ENCODE assay signal across 11 mouse cellular contexts in the genomic region with DNA sequence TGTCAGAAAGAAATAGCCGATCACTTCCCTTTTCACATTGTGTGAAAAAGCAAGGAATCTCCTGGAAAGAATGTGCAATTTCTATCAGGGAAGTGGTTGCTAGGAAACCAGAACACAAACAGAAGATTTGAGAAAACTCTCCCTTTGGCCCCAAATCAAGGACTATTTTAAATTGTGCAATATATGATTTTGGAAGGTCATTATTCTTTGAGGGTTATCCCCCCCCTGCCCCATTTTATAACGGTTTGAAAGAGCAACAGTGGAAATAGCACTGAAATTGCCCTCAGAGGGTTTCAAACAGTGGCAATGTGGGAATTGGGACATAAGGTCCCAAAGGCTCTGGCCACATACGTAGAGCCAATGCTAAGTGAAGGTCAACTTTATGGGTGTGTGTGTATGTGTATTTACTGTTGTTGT.
DNase-seq lines count a peak whose midpoint lies in the region; ATAC-seq and TF ChIP-seq lines count a peak whose summit lies in the region.
"Had no signal": no experiment of that assay in that cellular context is flagged by ENCODE, and none has a peak within 500 bp of the region (broad histone marks: within the 10 kb centered on the region; RNA-seq: fewer than 3 reads in every experiment).

No protein-coding gene starts in this region.

- H3K4me1 ChIP-seq in lung, postnatal 0 days (ENCODE audit: insufficient read depth, low read depth, low read length) = peaks cover 3% of the 10 kb centered on the region; the same call in 1 of the 2 replicates
- peaks cover 16% of the 10 kb centered on the region for H3K4me1 ChIP-seq in heart, embryonic 11.5 days (ENCODE audit: control insufficient read depth, insufficient read depth, low read length)
- peaks cover 10% of the 10 kb centered on the region; the same call in 1 of the 2 replicates for H3K4me1 ChIP-seq in stomach, embryonic 16.5 days (ENCODE audit: control insufficient read depth, insufficient read depth, low read length)

- no peaks in the 10 kb centered on the region for H3K9me3 ChIP-seq in lung, postnatal 0 days (ENCODE audit: low read length)
- H3K9me3 ChIP-seq in heart, embryonic 11.5 days (replicated peaks; ENCODE audit: control insufficient read depth, low read length) = no peaks in the 10 kb centered on the region
- H3K9me3 ChIP-seq in stomach, embryonic 16.5 days (replicated peaks; ENCODE audit: control insufficient read depth, low read length) = no peaks in the 10 kb centered on the region
- H3K9me3 ChIP-seq: kidney, embryonic 15.5 days; midbrain, embryonic 12.5 days had no signal

- no peak overlapping the region for H3K9ac ChIP-seq in lung, postnatal 0 days (replicated peaks; ENCODE audit: low read depth)
- H3K9ac ChIP-seq in heart, embryonic 11.5 days (ENCODE audit: low read depth, low read length) = no peak overlapping the region
- H3K9ac ChIP-seq in stomach, embryonic 16.5 days (ENCODE audit: low read length) = no peak overlapping the region
- H3K9ac ChIP-seq: kidney, embryonic 15.5 days; midbrain, embryonic 12.5 days had no signal

- no peak for DNase-seq in gastrocnemius, adult 2 months
- DNase-seq in gastrocnemius, postnatal 25 days = no peak
- peak; percentile 94 for DNase-seq in lung, postnatal 0 days (ENCODE audit: low spot score)
- DNase-seq in lung, postnatal 14 days = no peak
- DNase-seq in urinary bladder, postnatal 10 days (ENCODE audit: low spot score) = no peak
- DNase-seq in left cerebral cortex, adult 8-10 months (ENCODE audit: low spot score in 2 of 2) = no peak

- TF ChIP-seq CTCF in gastrocnemius, adult 2 months (IDR thresholded peaks at IDR 0.05) = no peak
- TF ChIP-seq CTCF in lung, postnatal 0 days (IDR thresholded peaks at IDR 0.05) = no peak

- peak overlapping the region; percentile 66 for H3K27ac ChIP-seq in gastrocnemius, adult 2 months
- H3K27ac ChIP-seq in lung, postnatal 0 days (ENCODE audit: low read length) = no peak overlapping the region
- peak overlapping the region; percentile 50; the same call in 1 of the 2 replicates for H3K27ac ChIP-seq in heart, embryonic 11.5 days (ENCODE audit: low read depth, low read length)
- H3K27ac ChIP-seq in stomach, embryonic 16.5 days (ENCODE audit: low read length) = peak overlapping the region; percentile 33; the same call in 1 of the 2 replicates
- H3K27ac ChIP-seq: kidney, embryonic 15.5 days; left cerebral cortex, adult 2 months; midbrain, embryonic 12.5 days had no signal

- no peaks in the 10 kb centered on the region for H3K27me3 ChIP-seq in lung, postnatal 0 days (replicated peaks; ENCODE audit: insufficient read depth, low read length)
- H3K27me3 ChIP-seq in heart, embryonic 11.5 days (ENCODE audit: control insufficient read depth, insufficient read depth, low read length) = no peaks in the 10 kb centered on the region
- H3K27me3 ChIP-seq in stomach, embryonic 16.5 days (ENCODE audit: control insufficient read depth, insufficient read depth, low read length) = no peaks in the 10 kb centered on the region
- H3K27me3 ChIP-seq: kidney, embryonic 15.5 days; midbrain, embryonic 12.5 days had no signal

- peak; percentile 85 for TF ChIP-seq EP300 in lung, postnatal 0 days (IDR thresholded peaks at IDR 0.05)

- H3K36me3 ChIP-seq in lung, postnatal 0 days (ENCODE audit: insufficient read depth, low read length) = no peaks in the 10 kb centered on the region
- H3K36me3 ChIP-seq in heart, embryonic 11.5 days (ENCODE audit: control insufficient read depth, insufficient read depth, low read length) = no peaks in the 10 kb centered on the region
- H3K36me3 ChIP-seq in stomach, embryonic 16.5 days (ENCODE audit: control insufficient read depth, insufficient read depth, low read length) = no peaks in the 10 kb centered on the region
- H3K36me3 ChIP-seq: kidney, embryonic 15.5 days; midbrain, embryonic 12.5 days had no signal

- intact Hi-C loops in gastrocnemius, adult 2 months (cut with DNase I) = loop anchor here (10.0 kb wide), 1 partner anchor 179 kb away; the partner anchor contains the start of gene Vim

- no peak overlapping the region for H3K4me2 ChIP-seq in lung, postnatal 0 days (replicated peaks; ENCODE audit: low read depth, low read length)
- H3K4me2 ChIP-seq in heart, embryonic 11.5 days = no peak overlapping the region
- H3K4me2 ChIP-seq in stomach, embryonic 16.5 days (ENCODE audit: low read depth, low read length) = no peak overlapping the region
- H3K4me2 ChIP-seq: kidney, embryonic 15.5 days; midbrain, embryonic 12.5 days had no signal

- 24% methylated on average over 3 of the region's 3 CpGs for WGBS in lung, postnatal 0 days
- WGBS in heart, embryonic 11.5 days (ENCODE audit: insufficient replicate concordance) = 51% methylated on average over 3 of the region's 3 CpGs
- 26% methylated on average over 3 of the region's 3 CpGs for WGBS in stomach, embryonic 16.5 days

- no peak overlapping the region for H3K4me3 ChIP-seq in gastrocnemius, adult 2 months
- H3K4me3 ChIP-seq in lung, postnatal 0 days (ENCODE audit: low read depth, low read length) = no peak overlapping the region
- H3K4me3 ChIP-seq in heart, embryonic 11.5 days (ENCODE audit: low read depth, low read length) = no peak overlapping the region
- no peak overlapping the region for H3K4me3 ChIP-seq in stomach, embryonic 16.5 days (replicated peaks; ENCODE audit: low read length)
- H3K4me3 ChIP-seq: kidney, embryonic 15.5 days; left cerebral cortex, adult 2 months; midbrain, embryonic 12.5 days had no signal

- ATAC-seq in lung, postnatal 0 days = peak; percentile 79
- ATAC-seq in heart, embryonic 11.5 days (replicated peaks; ENCODE audit: insufficient number of reproducible peaks, low FRiP score, low TSS enrichment) = no peak
- peak; percentile 19; the same call in 1 of the 2 replicates for ATAC-seq in stomach, embryonic 16.5 days (ENCODE audit: insufficient read depth, low FRiP score)
